Mouse (Mus musculus): Measurements from ENCODE around the gene Surf4. TPM values are rescaled to one million over a fixed set of nuclear protein-coding genes. Genes with fewer than 3 reads are reported as not detected.

The Surf4 gene
- polyA plus RNA-seq, 1 experiment from 2014 or later: 144 TPM

DNA sequence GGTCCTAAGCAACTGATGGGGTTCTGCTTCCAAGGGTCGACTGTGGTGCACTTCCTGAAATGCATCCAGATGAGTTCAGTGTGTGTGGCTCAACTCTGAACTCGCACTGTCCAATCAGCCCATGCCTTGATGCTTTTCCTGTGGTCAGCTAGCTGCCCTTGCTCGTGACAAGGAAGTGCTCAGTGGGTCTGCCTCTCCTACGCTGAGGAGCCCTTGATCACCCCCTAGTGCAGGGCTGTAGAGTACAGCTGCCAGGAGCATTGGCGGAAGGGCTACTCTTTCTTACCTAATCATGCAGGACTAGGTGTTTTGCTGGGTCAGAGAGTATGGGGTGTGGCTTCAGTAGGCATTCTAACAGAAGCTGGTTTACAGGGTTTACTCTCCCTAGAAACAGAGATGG, 7.8 kb upstream of the Surf4 start:
- no peaks in the 10 kb centered on the region for H3K27me3 ChIP-seq (ENCODE audit: control insufficient read depth, insufficient read depth, low read length)
- H3K27ac ChIP-seq (ENCODE audit: low read depth, low read length): no peak overlapping the region
- no peak for DNase-seq (ENCODE audit: low spot score)
- no peaks in the 10 kb centered on the region for H3K36me3 ChIP-seq (ENCODE audit: control insufficient read depth, insufficient read depth, low read length)
- WGBS: 53% methylated on average over 5 of the region's 5 CpGs
- no peaks in the 10 kb centered on the region for H3K4me1 ChIP-seq (replicated peaks; ENCODE audit: control insufficient read depth, insufficient read depth, low read length)
- H3K4me2 ChIP-seq (ENCODE audit: low read depth, low read length, severe bottlenecking): no peak overlapping the region
- no peak overlapping the region for H3K9ac ChIP-seq (ENCODE audit: low read length)
- ATAC-seq (replicated peaks; ENCODE audit: low FRiP score): no peak
- H3K9me3 ChIP-seq (ENCODE audit: control insufficient read depth, low read length): no peaks in the 10 kb centered on the region
- H3K4me3 ChIP-seq (ENCODE audit: low read depth, low read length): no peak overlapping the region

- H3K4me2 ChIP-seq (ENCODE audit: low read depth, low read length, severe bottlenecking): no peak overlapping the region
- H3K9ac ChIP-seq (ENCODE audit: low read length): no peak overlapping the region
- H3K4me3 ChIP-seq (ENCODE audit: low read depth, low read length): no peak overlapping the region
- peaks cover 8% of the 10 kb centered on the region for H3K4me1 ChIP-seq (replicated peaks; ENCODE audit: control insufficient read depth, insufficient read depth, low read length)
- no peak for ATAC-seq (replicated peaks; ENCODE audit: low FRiP score)
- WGBS: 82% methylated on average over 1 of the region's 1 CpGs
- H3K27ac ChIP-seq (ENCODE audit: low read depth, low read length): no peak overlapping the region
- no peak for DNase-seq (ENCODE audit: low spot score)
- no peaks in the 10 kb centered on the region for H3K27me3 ChIP-seq (ENCODE audit: control insufficient read depth, insufficient read depth, low read length)
- H3K36me3 ChIP-seq (ENCODE audit: control insufficient read depth, insufficient read depth, low read length): no peaks in the 10 kb centered on the region
- no peaks in the 10 kb centered on the region for H3K9me3 ChIP-seq (ENCODE audit: control insufficient read depth, low read length)
Measured at GRCm38 (mm10) chr2:26936425-26936824, 2.7 kb upstream of the Surf4 start.

GRCm38 (mm10) chr2:26935286-26935685, 1.6 kb upstream of the Surf4 start:
- ATAC-seq (replicated peaks; ENCODE audit: low FRiP score): no peak
- 100% methylated on average over 2 of the region's 2 CpGs for WGBS
- DNase-seq (ENCODE audit: low spot score): no peak
- no peaks in the 10 kb centered on the region for H3K27me3 ChIP-seq (ENCODE audit: control insufficient read depth, insufficient read depth, low read length)
- H3K4me3 ChIP-seq (ENCODE audit: low read depth, low read length): no peak overlapping the region
- H3K36me3 ChIP-seq (ENCODE audit: control insufficient read depth, insufficient read depth, low read length): no peaks in the 10 kb centered on the region
- no peaks in the 10 kb centered on the region for H3K9me3 ChIP-seq (ENCODE audit: control insufficient read depth, low read length)
- no peak overlapping the region for H3K4me2 ChIP-seq (ENCODE audit: low read depth, low read length, severe bottlenecking)
- H3K4me1 ChIP-seq (replicated peaks; ENCODE audit: control insufficient read depth, insufficient read depth, low read length): peaks cover 8% of the 10 kb centered on the region
- no peak overlapping the region for H3K27ac ChIP-seq (ENCODE audit: low read depth, low read length)
- H3K9ac ChIP-seq (ENCODE audit: low read length): no peak overlapping the region

DNA sequence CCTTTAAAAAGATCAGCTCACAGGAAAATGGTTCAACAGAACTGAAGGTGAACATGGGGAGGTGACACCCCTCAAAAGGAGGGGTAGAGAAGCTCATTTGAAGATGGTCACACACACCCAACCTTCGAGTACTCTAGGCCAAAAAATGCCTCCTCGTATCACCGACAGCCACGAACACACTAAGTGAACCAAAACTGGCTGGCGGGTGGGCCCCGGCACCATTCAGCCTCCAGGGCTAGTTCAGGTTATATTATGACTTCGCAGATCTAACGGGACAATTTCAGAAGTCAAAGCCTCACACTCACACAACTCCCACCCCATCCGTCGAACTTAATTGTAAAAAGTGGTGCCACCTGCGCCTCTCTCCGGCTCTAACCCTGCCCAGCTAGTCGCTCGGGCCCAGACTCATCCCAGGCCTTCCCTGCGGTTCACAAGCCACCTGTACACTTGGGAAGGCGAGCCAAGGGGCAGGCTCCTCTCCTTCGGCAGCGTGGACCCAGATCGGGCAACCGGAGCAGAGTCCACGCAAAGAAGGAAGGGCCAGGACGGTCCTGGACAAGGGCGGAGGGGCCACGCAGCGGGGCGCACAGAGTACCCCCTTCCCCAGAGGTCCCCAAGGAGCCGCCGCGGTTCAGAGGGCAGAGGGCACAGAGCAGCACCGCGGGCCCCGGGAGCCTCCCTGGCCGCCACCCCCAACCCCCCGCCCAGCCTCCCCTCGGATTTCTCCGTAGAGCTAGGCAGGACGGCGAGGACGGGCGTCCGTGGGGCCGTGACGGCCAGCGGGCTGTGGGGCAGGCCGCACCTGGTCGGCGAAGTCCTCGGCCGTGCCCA, 1.0 kb downstream of the Surf4 start:
- Histone ChIP-seq H3K9ac (ENCODE audit: low read length) (peak overlapping the region; percentile 95), H3K4me3 (ENCODE audit: low read depth, low read length) (peak overlapping the region; percentile 95), H3K27ac (ENCODE audit: low read depth, low read length) (peak overlapping the region; percentile 62), H3K36me3 (ENCODE audit: control insufficient read depth, insufficient read depth, low read length) (no peaks in the 10 kb centered on the region), H3K9me3 (ENCODE audit: control insufficient read depth, low read length) (no peaks in the 10 kb centered on the region), H3K4me2 (ENCODE audit: low read depth, low read length, severe bottlenecking) (peak overlapping the region; percentile 72), H3K4me1 (replicated peaks; ENCODE audit: control insufficient read depth, insufficient read depth, low read length) (peaks cover 8% of the 10 kb centered on the region), H3K27me3 (ENCODE audit: control insufficient read depth, insufficient read depth, low read length) (no peaks in the 10 kb centered on the region)
- 3% methylated on average over 43 of the region's 49 CpGs for WGBS
- ATAC-seq (replicated peaks; ENCODE audit: low FRiP score) (peak; percentile 49), DNase-seq (ENCODE audit: low spot score) (no peak)

DNA sequence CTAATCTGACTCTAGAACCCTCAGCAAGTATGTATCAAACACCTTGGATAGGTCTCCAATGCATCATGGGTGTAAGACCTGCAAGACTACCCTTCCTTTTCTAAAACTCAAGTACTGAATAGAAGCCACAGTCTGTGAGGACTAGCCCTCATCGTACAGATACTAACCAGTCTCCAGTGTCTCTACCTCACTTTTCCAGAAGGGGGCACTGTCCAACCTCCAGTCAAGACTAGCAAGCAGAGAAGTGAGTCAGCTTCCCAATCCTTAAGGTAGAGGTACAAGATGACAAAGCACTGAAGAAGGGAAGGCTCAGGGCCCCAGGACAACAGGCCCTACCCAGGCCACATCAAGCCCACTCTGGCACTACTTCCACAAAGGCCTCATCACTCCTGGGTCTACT, 3.3 kb downstream of the Surf4 start:
- no peak overlapping the region for H3K4me2 ChIP-seq (ENCODE audit: low read depth, low read length, severe bottlenecking)
- H3K4me1 ChIP-seq (replicated peaks; ENCODE audit: control insufficient read depth, insufficient read depth, low read length): peaks cover 8% of the 10 kb centered on the region
- H3K27me3 ChIP-seq (ENCODE audit: control insufficient read depth, insufficient read depth, low read length): no peaks in the 10 kb centered on the region
- no peak overlapping the region for H3K4me3 ChIP-seq (ENCODE audit: low read depth, low read length)
- no peak for ATAC-seq (replicated peaks; ENCODE audit: low FRiP score)
- peaks cover under 1% of the 10 kb centered on the region; the same call in 1 of the 2 replicates for H3K36me3 ChIP-seq (ENCODE audit: control insufficient read depth, insufficient read depth, low read length)
- WGBS: 55% methylated on average over 1 of the region's 1 CpGs
- no peak for DNase-seq (ENCODE audit: low spot score)
- H3K9me3 ChIP-seq (ENCODE audit: control insufficient read depth, low read length): no peaks in the 10 kb centered on the region
- H3K9ac ChIP-seq (ENCODE audit: low read length): no peak overlapping the region; the same call in 1 of the 2 replicates
- H3K27ac ChIP-seq (ENCODE audit: low read depth, low read length): no peak overlapping the region

- H3K9me3 ChIP-seq (ENCODE audit: control insufficient read depth, low read length): no peaks in the 10 kb centered on the region
- H3K4me2 ChIP-seq (ENCODE audit: low read depth, low read length, severe bottlenecking): no peak overlapping the region
- 92% methylated on average over 6 of the region's 6 CpGs for WGBS
- H3K9ac ChIP-seq (ENCODE audit: low read length): no peak overlapping the region
- ATAC-seq (replicated peaks; ENCODE audit: low FRiP score) (no peak), DNase-seq (ENCODE audit: low spot score) (no peak)
- H3K27ac ChIP-seq (ENCODE audit: low read depth, low read length): no peak overlapping the region
- peaks cover 8% of the 10 kb centered on the region for H3K4me1 ChIP-seq (replicated peaks; ENCODE audit: control insufficient read depth, insufficient read depth, low read length)
- no peak overlapping the region for H3K4me3 ChIP-seq (ENCODE audit: low read depth, low read length)
- H3K27me3 ChIP-seq (ENCODE audit: control insufficient read depth, insufficient read depth, low read length): no peaks in the 10 kb centered on the region
- peaks cover 11% of the 10 kb centered on the region for H3K36me3 ChIP-seq (ENCODE audit: control insufficient read depth, insufficient read depth, low read length)
Measured at GRCm38 (mm10) chr2:26927745-26928476, 5.8 kb downstream of the Surf4 start.

GRCm38 (mm10) chr2:26921784-26922183, 11.9 kb downstream of the Surf4 start:
- DNase-seq (ENCODE audit: low spot score) (no peak), ATAC-seq (replicated peaks; ENCODE audit: low FRiP score) (no peak)
- Histone ChIP-seq H3K4me2 (ENCODE audit: low read depth, low read length, severe bottlenecking) (no peak overlapping the region), H3K9ac (ENCODE audit: low read length) (no peak overlapping the region), H3K9me3 (ENCODE audit: control insufficient read depth, low read length) (no peaks in the 10 kb centered on the region), H3K27me3 (ENCODE audit: control insufficient read depth, insufficient read depth, low read length) (no peaks in the 10 kb centered on the region), H3K4me1 (replicated peaks; ENCODE audit: control insufficient read depth, insufficient read depth, low read length) (peaks cover 8% of the 10 kb centered on the region), H3K4me3 (ENCODE audit: low read depth, low read length) (no peak overlapping the region), H3K36me3 (ENCODE audit: control insufficient read depth, insufficient read depth, low read length) (peaks cover 26% of the 10 kb centered on the region), H3K27ac (ENCODE audit: low read depth, low read length) (no peak overlapping the region)
- WGBS: 87% methylated on average over 9 of the region's 9 CpGs

DNA sequence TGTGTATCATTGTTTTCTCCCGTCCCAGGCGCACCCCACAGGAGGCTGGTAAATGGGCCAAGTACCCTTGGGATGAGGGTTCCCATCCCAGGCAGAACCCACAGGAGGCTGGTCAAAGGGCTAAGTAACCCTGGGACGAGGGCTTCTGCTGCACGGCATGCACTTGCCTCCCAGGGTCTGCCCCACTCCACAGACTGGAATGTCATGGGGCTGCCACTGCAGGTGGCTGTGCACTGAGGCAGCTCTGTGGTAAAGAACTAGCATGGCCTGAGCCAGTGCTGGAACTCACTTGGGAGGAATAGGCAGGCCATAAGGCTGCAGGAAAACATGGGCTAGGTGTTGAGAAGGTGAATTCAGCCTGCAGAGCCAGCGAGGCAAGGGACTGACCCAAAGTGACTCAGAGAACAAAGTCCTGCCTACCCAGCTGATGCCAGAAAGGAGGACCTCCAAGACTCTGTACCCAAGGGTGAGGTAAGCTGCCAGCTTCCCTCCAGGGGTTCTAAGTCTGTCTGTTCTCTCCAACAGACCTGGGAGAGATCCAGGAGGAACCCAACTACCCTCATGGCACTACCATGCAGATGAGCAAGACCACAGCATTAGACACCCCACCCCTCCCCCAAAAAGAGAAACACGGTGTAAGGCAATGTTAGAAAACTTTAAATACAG, 13.4 kb downstream of the Surf4 start:
- DNase-seq (ENCODE audit: low spot score) (no peak), ATAC-seq (replicated peaks; ENCODE audit: low FRiP score) (no peak)
- 93% methylated on average over 6 of the region's 6 CpGs for WGBS
- no peak overlapping the region for H3K4me3 ChIP-seq (ENCODE audit: low read depth, low read length)
- no peaks in the 10 kb centered on the region for H3K27me3 ChIP-seq (ENCODE audit: control insufficient read depth, insufficient read depth, low read length)
- no peaks in the 10 kb centered on the region for H3K9me3 ChIP-seq (ENCODE audit: control insufficient read depth, low read length)
- H3K36me3 ChIP-seq (ENCODE audit: control insufficient read depth, insufficient read depth, low read length): peaks cover 25% of the 10 kb centered on the region
- no peak overlapping the region for H3K4me2 ChIP-seq (ENCODE audit: low read depth, low read length, severe bottlenecking)
- H3K27ac ChIP-seq (ENCODE audit: low read depth, low read length): no peak overlapping the region
- H3K4me1 ChIP-seq (replicated peaks; ENCODE audit: control insufficient read depth, insufficient read depth, low read length): peaks cover 13% of the 10 kb centered on the region
- H3K9ac ChIP-seq (ENCODE audit: low read length): no peak overlapping the region

All from forebrain, embryonic 11.5 days (tissue).